Mouse (Mus musculus) thymus, adult 2 months (tissue): ENCODE results near the gene Nell1.

Experiments used
- CTCF ChIP-seq: fragments of 200-500 bp; IDR thresholded peaks from 2 replicates; pipeline ENCODE4 v1.5.1; 2012; ENCODE audit warnings: mild to moderate bottlenecking, control low read depth, low read length, moderate library complexity, borderline replicate concordance; ENCODE audit not compliant: control insufficient read depth, poor library complexity, insufficient read depth; ENCODE audit errors: extremely low read depth
- POLR2A ChIP-seq: fragments of 200-500 bp; IDR thresholded peaks from 2 replicates; pipeline ENCODE4 v1.6.1; 2012; ENCODE audit warnings: mild to moderate bottlenecking, low read length, control low read depth, moderate library complexity; ENCODE audit not compliant: control insufficient read depth, poor library complexity, insufficient read depth; ENCODE audit errors: extremely low read depth

DNA sequence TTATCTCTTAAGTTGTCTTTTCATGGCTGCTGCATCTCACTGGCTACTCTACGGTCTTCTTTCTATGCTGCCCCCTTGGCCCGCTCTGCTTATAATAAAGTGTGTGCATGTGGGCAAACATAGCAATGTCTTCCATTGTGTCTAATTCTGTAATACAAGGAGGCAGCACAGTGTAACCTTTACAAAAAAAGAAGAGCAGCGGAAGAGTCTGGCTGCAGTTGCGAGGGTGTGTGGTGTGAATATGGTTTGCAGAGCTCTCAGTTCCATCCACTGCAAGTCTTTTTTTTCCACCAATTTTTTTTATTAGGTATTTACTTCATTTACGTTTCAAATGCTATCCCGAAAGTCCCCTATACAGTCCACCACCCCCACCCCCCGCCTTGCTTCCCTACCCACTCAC lies 219.3 kb downstream of the Nell1 start:
- TF ChIP-seq POLR2A (no peak), CTCF (no peak)
